Mouse (Mus musculus) kidney, postnatal 10 days (tissue): ENCODE measurements around the gene Scarb1.
A peak's percentile ranks its signal among the peaks of the same experiment; 100 is the strongest.

Experiments
- DNase-seq: peaks from one replicate; pipeline ENCODE4 v3.0.0; 2021; ENCODE audit warnings: mixed read lengths

Gene Scarb1

GRCm38 (mm10) chr5:125363894-125364293, 23.0 kb upstream of the Scarb1 start:
- DNase-seq = peak; percentile 90

- DNase-seq = no peak
Measured at GRCm38 (mm10) chr5:125360981-125361510, 20.2 kb upstream of the Scarb1 start.

- DNase-seq = peak; percentile 37
Measured at GRCm38 (mm10) chr5:125360566-125360965, 19.7 kb upstream of the Scarb1 start.

GRCm38 (mm10) chr5:125358270-125358608, 17.3 kb upstream of the Scarb1 start:
- DNase-seq = no peak

- DNase-seq = no peak
Measured at GRCm38 (mm10) chr5:125357543-125358269, 16.8 kb upstream of the Scarb1 start.

GRCm38 (mm10) chr5:125355650-125356049, 14.8 kb upstream of the Scarb1 start:
- DNase-seq = no peak

GRCm38 (mm10) chr5:125354885-125355492, 14.1 kb upstream of the Scarb1 start:
- DNase-seq = no peak

- no peak for DNase-seq
Measured at GRCm38 (mm10) chr5:125352781-125353294, 11.9 kb upstream of the Scarb1 start.

GRCm38 (mm10) chr5:125351939-125352338, 11.0 kb upstream of the Scarb1 start:
- DNase-seq = no peak

- no peak for DNase-seq
Measured at GRCm38 (mm10) chr5:125351057-125351456, 10.2 kb upstream of the Scarb1 start.

- DNase-seq = no peak
Measured at GRCm38 (mm10) chr5:125349391-125349790, 8.5 kb upstream of the Scarb1 start.

- DNase-seq = peak; percentile 68
Measured at GRCm38 (mm10) chr5:125348487-125348886, 7.6 kb upstream of the Scarb1 start.

GRCm38 (mm10) chr5:125348067-125348466, 7.2 kb upstream of the Scarb1 start:
- DNase-seq = no peak

GRCm38 (mm10) chr5:125344296-125344695, 3.4 kb upstream of the Scarb1 start:
- DNase-seq = no peak

GRCm38 (mm10) chr5:125341459-125342090, 681 bp upstream of the Scarb1 start:
- no peak for DNase-seq

- peak; percentile 51 for DNase-seq
Measured at GRCm38 (mm10) chr5:125339851-125340531, 903 bp downstream of the Scarb1 start.

GRCm38 (mm10) chr5:125339108-125339751, 1.7 kb downstream of the Scarb1 start:
- peak; percentile 73 for DNase-seq

- no peak for DNase-seq
Measured at GRCm38 (mm10) chr5:125337526-125337925, 3.4 kb downstream of the Scarb1 start.

GRCm38 (mm10) chr5:125337012-125337411, 3.9 kb downstream of the Scarb1 start:
- no peak for DNase-seq

- DNase-seq = no peak
Measured at GRCm38 (mm10) chr5:125333009-125333408, 7.9 kb downstream of the Scarb1 start.

- DNase-seq = no peak
Measured at GRCm38 (mm10) chr5:125332333-125332732, 8.6 kb downstream of the Scarb1 start.

GRCm38 (mm10) chr5:125331811-125332210, 9.1 kb downstream of the Scarb1 start:
- no peak for DNase-seq

- peak; percentile 53 for DNase-seq
Measured at GRCm38 (mm10) chr5:125331094-125331493, 9.8 kb downstream of the Scarb1 start.
